Mouse (Mus musculus) layer of hippocampus, adult 8-10 months (tissue): ENCODE data around the gene Olfr1493-ps1. TPM values are rescaled to one million over a fixed set of nuclear protein-coding genes. Genes with fewer than 3 reads are reported as not detected.

Experiments used
- DNase-seq, 2 experiments: peaks; one replicate each; pipeline ENCODE4 v3.0.0; 2022; ENCODE audit warnings: low spot score in 2 of 2
- total RNA-seq, 4 experiments: library from RNA; stranded (reverse); gene quantifications; 2 replicates each; pipeline ENCODE4 v1.2.4; 2022

Olfr1493-ps1 gene
- total RNA-seq: not detected

- DNase-seq: no peak
These were observed at the start of gene Olfr1493-ps1 for GRCm38 (mm10) chr19:13722978-13723377. Olfr1493-ps1 (plus strand) TSS chr19:13723278.

- DNase-seq: no peak
These were observed 26.1 kb upstream of the Olfr1493-ps1 start, which contains the start of gene Olfr1491 for GRCm38 (mm10) chr19:13696968-13697367. Olfr1491 (plus strand) TSS chr19:13697268.

- no peak for DNase-seq
These were observed 16.4 kb downstream of the Olfr1493-ps1 start, which contains the start of gene Olfr1494 for GRCm38 (mm10) chr19:13739428-13739827. Olfr1494 (plus strand) TSS chr19:13739728.

GRCm38 (mm10) chr19:13749366-13749765, 26.3 kb downstream of the Olfr1493-ps1 start:
- DNase-seq: no peak

GRCm38 (mm10) chr19:13764306-13764705, 41.2 kb downstream of the Olfr1493-ps1 start, which contains the start of gene Olfr1495:
Olfr1495 (plus strand) TSS chr19:13764606.
- DNase-seq: no peak

- DNase-seq: no peak
These were observed 45.6 kb downstream of the Olfr1493-ps1 start for GRCm38 (mm10) chr19:13768565-13769276.

GRCm38 (mm10) chr19:13777578-13777977, 54.5 kb downstream of the Olfr1493-ps1 start, which contains the start of gene Olfr1496:
Olfr1496 (plus strand) TSS chr19:13777878.
- DNase-seq: no peak

Other genes with a start within 250 kb of the Olfr1493-ps1 start
- not detected for gene Olfr1475, start 243.1 kb upstream of the Olfr1493-ps1 start, total RNA-seq
- gene Olfr1477, start 222.7 kb upstream of the Olfr1493-ps1 start, total RNA-seq: not detected
- gene Olfr1480, start 195.4 kb upstream of the Olfr1493-ps1 start, total RNA-seq: not detected
- not detected for gene Olfr1484, start 139.8 kb upstream of the Olfr1493-ps1 start, total RNA-seq
- gene Olfr1487, start 105.9 kb upstream of the Olfr1493-ps1 start, total RNA-seq: not detected
- gene Olfr1489, start 91.7 kb upstream of the Olfr1493-ps1 start, total RNA-seq: not detected
- not detected for gene Olfr1490, start 72.2 kb upstream of the Olfr1493-ps1 start, total RNA-seq
- not detected for gene Olfr1491, start 26.0 kb upstream of the Olfr1493-ps1 start, total RNA-seq
- not detected for gene Olfr1494, start 16.4 kb downstream of the Olfr1493-ps1 start, total RNA-seq
- gene Olfr1495, start 41.3 kb downstream of the Olfr1493-ps1 start, total RNA-seq: not detected
- gene Olfr1496, start 54.6 kb downstream of the Olfr1493-ps1 start, total RNA-seq: not detected
- not detected for gene Olfr1497, start 74.9 kb downstream of the Olfr1493-ps1 start, total RNA-seq
- gene Olfr1499, start 96.2 kb downstream of the Olfr1493-ps1 start, total RNA-seq: not detected
- not detected for gene Olfr1500, start 107.2 kb downstream of the Olfr1493-ps1 start, total RNA-seq
- gene Olfr1501, start 127.4 kb downstream of the Olfr1493-ps1 start, total RNA-seq: not detected
- gene Olfr1502, start 138.5 kb downstream of the Olfr1493-ps1 start, total RNA-seq: not detected
- gene Olfr1504, start 174.7 kb downstream of the Olfr1493-ps1 start, total RNA-seq: not detected
- not detected for gene Olfr1505, start 190.3 kb downstream of the Olfr1493-ps1 start, total RNA-seq